Mouse (Mus musculus): Measurements from ENCODE around the gene Cant1. TPM values are rescaled to one million over a fixed set of nuclear protein-coding genes. Genes with fewer than 3 reads are reported as not detected.

Cant1 gene
- polyA plus RNA-seq, 1 experiment from 2014 or later, result 20.8 TPM

- Histone ChIP-seq H3K36me3 (replicated peaks) (no peaks in the 10 kb centered on the region), H3K27ac (replicated peaks) (no peak overlapping the region)
Observed at GRCm38 (mm10) chr11:118445843-118446242, 27.0 kb upstream of the Cant1 start.

GRCm38 (mm10) chr11:118443201-118443970, 24.5 kb upstream of the Cant1 start:
- WGBS, result 36% methylated on average over 11 of the region's 11 CpGs
- H3K27ac ChIP-seq (replicated peaks), result no peak overlapping the region
- peak; percentile 86 for DNase-seq (ENCODE audit: low spot score)
- no peaks in the 10 kb centered on the region for H3K9me3 ChIP-seq
- no peak overlapping the region for H3K4me3 ChIP-seq
- H3K27me3 ChIP-seq (replicated peaks; ENCODE audit: low read depth, poor library complexity, severe bottlenecking), result peaks cover 7% of the 10 kb centered on the region; the same call in 1 of the 2 replicates
- peaks cover 41% of the 10 kb centered on the region for H3K4me1 ChIP-seq
- H3K36me3 ChIP-seq (replicated peaks), result no peaks in the 10 kb centered on the region

More at GRCm38 (mm10) chr11:118445843-118446242, 27.0 kb upstream of the Cant1 start:
- WGBS, result 20% methylated on average over 3 of the region's 3 CpGs
- Histone ChIP-seq H3K27me3 (replicated peaks; ENCODE audit: low read depth, poor library complexity, severe bottlenecking) (peaks cover 7% of the 10 kb centered on the region; the same call in 1 of the 2 replicates), H3K4me3 (no peak overlapping the region), H3K4me1 (peaks cover 25% of the 10 kb centered on the region), H3K9me3 (no peaks in the 10 kb centered on the region)
- DNase-seq (ENCODE audit: low spot score), result peak; percentile 83

GRCm38 (mm10) chr11:118442691-118443090, 23.8 kb upstream of the Cant1 start:
- no peaks in the 10 kb centered on the region for H3K36me3 ChIP-seq (replicated peaks)
- H3K4me3 ChIP-seq, result no peak overlapping the region
- no peaks in the 10 kb centered on the region for H3K9me3 ChIP-seq
- H3K27ac ChIP-seq (replicated peaks), result no peak overlapping the region
- H3K27me3 ChIP-seq (replicated peaks; ENCODE audit: low read depth, poor library complexity, severe bottlenecking), result peaks cover 7% of the 10 kb centered on the region
- peaks cover 43% of the 10 kb centered on the region for H3K4me1 ChIP-seq
- WGBS, result 81% methylated on average over 13 of the region's 13 CpGs
- no peak for DNase-seq (ENCODE audit: low spot score)

- H3K27me3 ChIP-seq (replicated peaks; ENCODE audit: low read depth, poor library complexity, severe bottlenecking), result peaks cover 8% of the 10 kb centered on the region
- H3K27ac ChIP-seq (replicated peaks), result peak overlapping the region; percentile 69
- no peaks in the 10 kb centered on the region for H3K36me3 ChIP-seq (replicated peaks)
- H3K4me1 ChIP-seq, result peaks cover 63% of the 10 kb centered on the region
- H3K4me3 ChIP-seq, result no peak overlapping the region
- H3K9me3 ChIP-seq, result no peaks in the 10 kb centered on the region
- DNase-seq (ENCODE audit: low spot score), result no peak
- 29% methylated on average over 11 of the region's 11 CpGs for WGBS
Observed at GRCm38 (mm10) chr11:118438665-118439414, 20.0 kb upstream of the Cant1 start.

GRCm38 (mm10) chr11:118436471-118436935, 17.6 kb upstream of the Cant1 start:
- Histone ChIP-seq H3K27me3 (replicated peaks; ENCODE audit: low read depth, poor library complexity, severe bottlenecking) (peaks cover 3% of the 10 kb centered on the region; the same call in 1 of the 2 replicates), H3K4me3 (no peak overlapping the region), H3K27ac (replicated peaks) (peak overlapping the region; percentile 51), H3K36me3 (replicated peaks) (no peaks in the 10 kb centered on the region), H3K4me1 (peaks cover 76% of the 10 kb centered on the region), H3K9me3 (no peaks in the 10 kb centered on the region)
- no peak for DNase-seq (ENCODE audit: low spot score)
- WGBS, result 29% methylated on average over 6 of the region's 6 CpGs

- Histone ChIP-seq H3K36me3 (replicated peaks) (no peaks in the 10 kb centered on the region), H3K4me3 (peak overlapping the region; percentile 36), H3K27ac (replicated peaks) (peak overlapping the region; percentile 57; the same call in 1 of the 2 replicates), H3K4me1 (peaks cover 86% of the 10 kb centered on the region), H3K27me3 (replicated peaks; ENCODE audit: low read depth, poor library complexity, severe bottlenecking) (peaks cover 12% of the 10 kb centered on the region; the same call in 1 of the 2 replicates), H3K9me3 (no peaks in the 10 kb centered on the region)
- no peak for DNase-seq (ENCODE audit: low spot score)
- WGBS, result 57% methylated on average over 13 of the region's 13 CpGs
Observed at GRCm38 (mm10) chr11:118434093-118434492, 15.2 kb upstream of the Cant1 start.

GRCm38 (mm10) chr11:118433398-118433868, 14.5 kb upstream of the Cant1 start:
- 78% methylated on average over 10 of the region's 10 CpGs for WGBS
- Histone ChIP-seq H3K4me1 (peaks cover 86% of the 10 kb centered on the region), H3K9me3 (no peaks in the 10 kb centered on the region), H3K4me3 (peak overlapping the region; percentile 36; the same call in 1 of the 2 replicates), H3K27ac (replicated peaks) (peak overlapping the region; percentile 57; the same call in 1 of the 2 replicates), H3K36me3 (replicated peaks) (no peaks in the 10 kb centered on the region), H3K27me3 (replicated peaks; ENCODE audit: low read depth, poor library complexity, severe bottlenecking) (peaks cover 17% of the 10 kb centered on the region; the same call in 1 of the 2 replicates)
- DNase-seq (ENCODE audit: low spot score), result no peak

- Histone ChIP-seq H3K27me3 (replicated peaks; ENCODE audit: low read depth, poor library complexity, severe bottlenecking) (peaks cover 35% of the 10 kb centered on the region), H3K27ac (replicated peaks) (peak overlapping the region; percentile 65), H3K4me1 (peaks cover 87% of the 10 kb centered on the region), H3K4me3 (no peak overlapping the region), H3K9me3 (no peaks in the 10 kb centered on the region), H3K36me3 (replicated peaks) (no peaks in the 10 kb centered on the region)
- 67% methylated on average over 16 of the region's 16 CpGs for WGBS
- DNase-seq (ENCODE audit: low spot score), result no peak
Observed at GRCm38 (mm10) chr11:118431100-118431948, 12.4 kb upstream of the Cant1 start.

GRCm38 (mm10) chr11:118430291-118430885, 11.5 kb upstream of the Cant1 start:
- Histone ChIP-seq H3K27me3 (replicated peaks; ENCODE audit: low read depth, poor library complexity, severe bottlenecking) (peaks cover 37% of the 10 kb centered on the region), H3K9me3 (no peaks in the 10 kb centered on the region), H3K4me1 (peaks cover 83% of the 10 kb centered on the region), H3K27ac (replicated peaks) (peak overlapping the region; percentile 65), H3K4me3 (no peak overlapping the region), H3K36me3 (replicated peaks) (no peaks in the 10 kb centered on the region)
- WGBS, result 59% methylated on average over 4 of the region's 4 CpGs
- no peak for DNase-seq (ENCODE audit: low spot score)

- Histone ChIP-seq H3K27me3 (replicated peaks; ENCODE audit: low read depth, poor library complexity, severe bottlenecking) (peaks cover 41% of the 10 kb centered on the region), H3K27ac (replicated peaks) (peak overlapping the region; percentile 79; the same call in 1 of the 2 replicates), H3K36me3 (replicated peaks) (no peaks in the 10 kb centered on the region), H3K9me3 (no peaks in the 10 kb centered on the region), H3K4me1 (peaks cover 82% of the 10 kb centered on the region), H3K4me3 (peak overlapping the region; percentile 49)
- no peak for DNase-seq (ENCODE audit: low spot score)
- 57% methylated on average over 8 of the region's 8 CpGs for WGBS
Observed at GRCm38 (mm10) chr11:118428944-118429709, 10.2 kb upstream of the Cant1 start.

GRCm38 (mm10) chr11:118428460-118428868, 9.6 kb upstream of the Cant1 start:
- peak overlapping the region; percentile 49 for H3K4me3 ChIP-seq
- no peaks in the 10 kb centered on the region for H3K9me3 ChIP-seq
- DNase-seq (ENCODE audit: low spot score), result peak; percentile 44
- peaks cover 47% of the 10 kb centered on the region for H3K27me3 ChIP-seq (replicated peaks; ENCODE audit: low read depth, poor library complexity, severe bottlenecking)
- H3K4me1 ChIP-seq, result peaks cover 82% of the 10 kb centered on the region
- peak overlapping the region; percentile 79 for H3K27ac ChIP-seq (replicated peaks)
- 7% methylated on average over 11 of the region's 11 CpGs for WGBS
- no peaks in the 10 kb centered on the region for H3K36me3 ChIP-seq (replicated peaks)

All from embryonic facial prominence, embryonic 10.5 days (tissue).